Mouse (Mus musculus) right cerebral cortex, adult 2 months (tissue): Measurements from ENCODE around the gene Cpm.
"Not testable (repeated sequence)": the region's sequence is repeated elsewhere in the genome, so short reads cannot be mapped to it uniquely, and the experiment has no call there.

Experiments used
- DNase-seq, 2 experiments: peaks; one replicate each; pipeline ENCODE4 v3.0.0; 2021 to 2022; ENCODE audit warnings: low spot score in 2 of 2

Gene Cpm

GRCm38 (mm10) chr10:117718161-117719119 lies 89.1 kb downstream of the Cpm start:
- DNase-seq, result peak; percentile 37 to 48

DNA sequence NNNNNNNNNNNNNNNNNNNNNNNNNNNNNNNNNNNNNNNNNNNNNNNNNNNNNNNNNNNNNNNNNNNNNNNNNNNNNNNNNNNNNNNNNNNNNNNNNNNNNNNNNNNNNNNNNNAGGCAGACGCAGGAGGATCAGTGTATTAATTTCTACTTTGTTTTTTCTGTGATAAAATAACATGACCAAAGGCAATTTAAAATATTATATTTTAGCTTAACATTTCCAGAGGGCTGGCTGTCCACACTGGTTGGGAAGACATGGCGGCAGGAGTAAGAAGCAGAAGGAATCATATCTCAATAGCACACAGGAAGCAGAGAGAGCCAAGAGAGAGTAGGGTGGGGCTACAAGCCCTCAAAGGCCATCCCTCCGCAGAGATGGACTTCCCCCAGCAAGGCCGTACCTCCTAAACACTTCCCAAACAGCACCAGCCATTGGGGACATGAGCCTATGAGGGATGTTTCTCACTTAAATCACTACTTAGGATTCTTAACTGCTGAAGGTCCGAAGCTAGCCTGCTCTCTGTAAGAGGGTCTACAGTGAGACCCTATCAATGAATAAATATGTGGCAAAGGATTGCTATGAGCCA lies 94.9 kb downstream of the Cpm start:
- no peak for DNase-seq

DNA sequence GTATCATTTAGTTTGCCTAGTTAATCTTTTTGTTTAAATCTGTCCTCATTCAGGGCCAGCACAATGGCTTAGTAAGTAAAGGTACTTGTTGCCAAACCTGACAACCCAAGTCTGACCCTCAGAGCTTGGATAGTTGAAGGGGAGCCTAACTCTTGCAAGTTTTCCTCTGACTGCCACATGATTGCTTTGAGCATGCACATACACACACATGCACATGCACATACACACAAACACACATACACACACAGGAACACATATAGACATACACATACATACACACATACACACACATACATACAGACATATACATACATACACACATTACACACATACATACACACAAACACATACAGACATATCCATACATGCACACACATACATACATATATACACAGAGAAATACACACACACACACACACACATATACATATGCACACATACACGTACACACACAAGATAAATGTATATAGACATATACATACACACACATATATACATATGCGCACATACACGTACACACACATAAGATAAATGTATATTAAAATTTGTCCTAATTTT lies 95.6 kb downstream of the Cpm start:
- no peak for DNase-seq

DNA sequence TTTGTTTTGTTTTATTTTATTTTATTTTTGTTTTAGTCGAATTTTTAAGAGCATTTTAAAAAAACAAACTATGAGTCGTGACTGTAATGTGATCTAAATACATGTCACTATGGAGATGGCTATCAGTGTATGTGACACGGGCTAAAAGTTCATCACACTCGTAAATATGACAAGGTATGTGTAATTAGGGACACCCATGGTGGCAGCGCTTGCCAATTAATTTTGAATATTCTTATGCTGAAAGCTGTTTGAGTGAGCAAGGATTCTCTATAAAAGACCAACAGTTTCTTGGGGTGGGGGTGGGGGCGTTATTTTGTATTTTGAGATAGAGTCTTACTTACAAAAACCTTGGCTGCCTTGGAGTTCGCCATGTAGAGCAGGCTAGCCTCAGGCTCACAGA lies 96.4 kb downstream of the Cpm start:
- no peak for DNase-seq

DNA sequence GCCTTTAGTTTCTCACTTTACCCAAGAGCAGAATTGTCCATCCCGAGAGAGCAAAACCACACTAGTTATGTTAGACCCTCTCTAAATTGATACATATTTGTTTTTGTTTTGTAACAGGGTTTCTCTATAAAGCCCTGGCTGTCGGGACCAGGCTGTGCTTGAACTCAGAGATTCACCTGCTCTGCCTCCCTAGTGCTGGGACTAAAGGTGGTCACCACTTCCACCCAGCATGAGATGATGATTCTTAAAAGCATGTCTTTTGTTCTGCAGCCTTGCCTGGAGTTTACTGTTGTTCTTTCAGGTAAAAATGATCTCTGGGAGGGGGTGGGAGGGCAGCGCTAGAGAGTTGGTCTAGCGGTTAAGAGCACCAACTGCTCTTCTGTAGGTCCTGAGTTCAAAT lies 97.0 kb downstream of the Cpm start:
- no peak for DNase-seq

DNA sequence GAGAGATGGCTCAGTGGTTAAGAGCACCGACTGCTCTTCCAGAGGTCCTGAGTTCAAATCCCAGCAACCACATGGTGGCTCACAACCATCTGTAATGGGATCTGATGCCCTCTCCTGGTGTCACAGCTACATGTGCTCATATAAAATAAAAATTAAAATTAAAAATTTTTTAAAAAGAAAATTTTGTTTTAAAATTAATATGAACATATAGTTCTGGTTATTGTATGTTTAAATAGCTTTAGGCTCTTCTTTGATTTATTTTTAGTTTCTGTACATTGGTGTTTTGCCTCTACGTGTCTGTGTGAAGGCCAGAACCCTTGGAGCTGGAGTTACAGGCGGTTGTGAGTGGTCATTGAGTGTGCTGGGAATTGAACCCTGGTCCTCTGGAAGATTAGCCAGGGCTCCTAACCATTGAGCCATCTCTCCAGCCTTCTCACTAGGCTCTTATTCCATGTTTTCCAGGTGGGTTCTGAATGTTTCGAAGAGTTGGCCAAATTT lies 97.6 kb downstream of the Cpm start:
- no peak for DNase-seq

GRCm38 (mm10) chr10:117727518-117728110 lies 98.3 kb downstream of the Cpm start:
- DNase-seq, result no peak

GRCm38 (mm10) chr10:117728574-117728973 lies 99.3 kb downstream of the Cpm start:
- DNase-seq, result no peak

DNA sequence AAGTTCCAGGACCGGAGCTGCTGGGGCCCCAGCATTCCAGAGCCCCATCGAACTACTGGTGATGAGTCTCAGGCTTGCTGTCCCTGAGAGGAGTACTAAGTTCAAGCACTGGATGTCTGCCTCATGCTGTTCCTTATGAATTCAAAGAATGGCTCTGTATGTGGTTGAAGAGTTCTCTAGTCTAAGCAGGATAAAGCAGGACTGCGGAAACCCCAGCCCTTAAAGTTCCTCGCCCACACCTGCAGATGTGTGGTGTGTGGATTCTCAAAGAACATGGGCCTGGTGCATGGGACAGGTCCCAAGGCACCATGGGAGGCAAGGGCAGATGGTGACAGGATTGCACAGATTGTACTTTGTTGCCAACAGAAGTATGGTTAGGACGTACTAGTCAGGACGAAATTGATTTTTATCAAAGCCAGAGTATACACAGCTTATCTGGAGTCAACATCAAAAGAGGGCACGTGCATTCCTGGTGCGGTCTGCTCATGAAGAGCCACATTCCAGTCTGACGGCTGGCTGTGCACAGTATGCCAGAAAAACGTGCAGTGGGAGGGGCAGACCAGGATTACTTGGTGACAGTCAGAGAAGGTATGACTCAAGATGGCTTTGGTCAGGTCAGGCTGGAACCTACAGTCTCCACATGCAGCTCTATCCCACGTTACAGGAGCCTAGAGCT lies 100.0 kb downstream of the Cpm start:
- no peak for DNase-seq

- no peak for DNase-seq
Observed at GRCm38 (mm10) chr10:117730140-117730539, 100.8 kb downstream of the Cpm start.

DNA sequence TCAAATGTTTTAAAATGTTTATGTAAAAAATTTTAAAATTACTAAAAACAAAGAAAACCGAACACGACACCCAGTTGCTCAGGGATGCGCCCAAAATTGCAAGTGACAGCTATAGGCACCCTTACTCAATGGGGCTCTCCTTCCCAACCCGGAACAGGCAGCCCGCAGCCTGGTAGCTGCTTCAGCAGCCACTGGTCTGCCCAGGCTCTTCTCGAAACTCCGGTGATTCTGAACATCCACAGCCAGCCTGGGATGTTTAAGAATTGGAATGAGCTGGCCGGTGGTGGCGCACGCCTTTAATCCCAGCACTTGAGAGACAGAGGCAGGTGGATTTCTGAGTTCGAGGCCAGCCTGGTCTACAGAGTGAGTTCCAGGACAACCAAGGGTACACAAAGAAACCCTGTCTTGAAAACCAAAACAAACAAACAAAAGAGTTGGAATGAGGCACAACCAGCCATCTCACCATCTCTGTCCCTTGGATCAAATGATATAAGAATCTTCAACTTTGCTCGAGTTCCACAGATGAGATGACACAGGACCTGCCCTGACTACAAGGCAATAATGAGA lies 101.4 kb downstream of the Cpm start:
- DNase-seq, result no peak

GRCm38 (mm10) chr10:117731244-117732101 lies 102.2 kb downstream of the Cpm start:
- peak in 1 of 2 experiments; percentile 57 for DNase-seq

GRCm38 (mm10) chr10:117732184-117732583 lies 102.9 kb downstream of the Cpm start:
- no peak for DNase-seq

DNA sequence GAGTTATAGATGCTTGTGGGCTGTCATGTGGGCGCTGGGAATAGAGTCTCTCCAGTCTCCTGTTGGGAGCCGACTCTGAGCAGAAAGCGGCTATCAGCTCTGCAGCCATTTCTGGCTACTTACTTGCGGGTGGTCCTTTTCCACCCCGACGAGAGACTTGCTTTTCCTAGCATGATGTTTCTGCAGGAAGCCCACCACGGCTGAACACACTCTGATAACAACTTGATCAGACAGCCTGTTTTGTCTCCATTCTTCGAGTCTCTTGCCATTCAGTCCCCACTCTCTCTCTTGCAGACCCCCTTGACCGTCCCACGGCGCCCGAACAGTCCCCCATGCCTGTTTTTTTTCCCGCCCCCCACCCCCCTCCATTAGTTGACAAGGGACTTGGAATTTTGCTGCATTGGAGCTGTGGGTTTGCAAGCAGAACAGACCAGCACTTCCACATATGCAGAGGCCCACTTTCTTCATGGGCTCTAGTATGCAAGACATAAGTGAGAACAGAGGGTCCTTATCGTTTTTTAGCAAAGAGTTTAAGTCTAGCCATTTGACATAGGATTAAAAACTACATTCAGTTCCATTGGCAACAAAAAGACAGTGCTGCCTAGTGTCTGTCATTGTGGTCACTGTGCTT lies 103.8 kb downstream of the Cpm start:
- DNase-seq, result no peak

GRCm38 (mm10) chr10:117733626-117734025 lies 104.3 kb downstream of the Cpm start:
- DNase-seq, result not testable (repeated sequence)

GRCm38 (mm10) chr10:117734104-117734852 lies 105.0 kb downstream of the Cpm start:
- DNase-seq, result not testable (repeated sequence)

DNA sequence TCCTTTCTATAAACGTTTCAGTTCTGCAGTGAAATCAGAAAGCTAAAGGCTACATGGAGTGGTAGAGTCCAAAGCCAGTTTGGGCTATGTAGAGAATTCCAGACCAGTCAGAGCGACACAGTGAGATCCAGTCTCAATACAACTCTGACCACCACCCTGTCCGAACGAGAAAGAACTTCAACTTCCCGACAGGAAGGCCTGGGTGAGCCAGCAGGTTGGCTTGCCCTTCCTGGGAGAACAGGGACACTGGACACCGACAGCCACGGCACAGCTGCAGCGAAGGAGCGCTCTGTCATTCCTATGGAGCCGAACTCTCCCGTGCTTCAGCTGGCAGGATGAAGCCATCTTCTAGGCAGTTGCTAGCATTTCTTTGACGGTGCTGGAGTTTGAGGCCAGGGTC lies 106.1 kb downstream of the Cpm start:
- DNase-seq, result not testable (repeated sequence)

- DNase-seq, result no peak
Observed at GRCm38 (mm10) chr10:117736573-117736972, 107.3 kb downstream of the Cpm start.
